In the genomic region with DNA sequence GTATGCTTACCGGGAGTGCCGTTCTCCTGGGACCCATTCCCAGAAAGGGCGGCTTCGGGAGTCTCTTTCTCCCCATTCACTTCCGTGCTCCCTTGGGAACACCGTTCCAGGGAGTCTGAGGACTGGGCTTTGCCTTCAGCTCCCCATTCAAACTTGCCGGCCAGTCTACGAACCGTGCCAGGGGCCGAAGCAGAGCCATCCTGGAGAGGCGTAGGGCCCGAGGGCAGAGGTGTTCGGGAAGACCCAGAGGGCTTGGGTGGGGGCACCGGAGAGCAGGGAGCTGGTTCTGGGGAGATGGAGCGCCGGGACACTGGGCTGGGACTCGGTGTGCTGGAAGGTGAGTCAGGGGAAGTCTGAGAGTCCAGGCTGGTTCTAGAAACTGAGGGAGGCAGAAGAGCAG, we compare ENCODE assay signal across 7 mouse cellular contexts. TPM values are rescaled to one million over a fixed set of nuclear protein-coding genes. Genes with fewer than 3 reads are reported as not detected.
DNase-seq lines count a peak whose midpoint lies in the region; ATAC-seq and TF ChIP-seq lines count a peak whose summit lies in the region.

No protein-coding gene starts in this region.

- WGBS in thymus, adult 2 months = 24% methylated on average over 17 of the region's 17 CpGs
- 5% methylated on average over 17 of the region's 17 CpGs for WGBS in liver, embryonic 15.5 days (ENCODE audit: insufficient replicate concordance)

- no peak for TF ChIP-seq POLR2A in thymus, adult 2 months (IDR thresholded peaks at IDR 0.05; ENCODE audit: control insufficient read depth, extremely low read depth, insufficient read depth, low read length, poor library complexity)

- peak; percentile 26 for ATAC-seq in granulocyte monocyte progenitor cell, adult 5-6 weeks (replicated peaks; ENCODE audit: poor library complexity, severe bottlenecking)
- no peak for ATAC-seq in liver, embryonic 15.5 days (ENCODE audit: insufficient read depth)

- no peak overlapping the region for H3K9ac ChIP-seq in liver, embryonic 15.5 days

- H3K36me3 ChIP-seq in thymus, adult 2 months (ENCODE audit: control insufficient read depth, insufficient read depth, low read length) = no peaks in the 10 kb centered on the region
- H3K36me3 ChIP-seq in liver, embryonic 15.5 days (replicated peaks) = no peaks in the 10 kb centered on the region

- H3K27me3 ChIP-seq in thymus, adult 2 months (ENCODE audit: control insufficient read depth, insufficient read depth, low read length) = no peaks in the 10 kb centered on the region
- H3K27me3 ChIP-seq in liver, embryonic 15.5 days = peaks cover 72% of the 10 kb centered on the region

- no peak overlapping the region for H3K27ac ChIP-seq in thymus, adult 2 months (ENCODE audit: control insufficient read depth, insufficient read depth, low read length)
- H3K27ac ChIP-seq in liver, embryonic 15.5 days (replicated peaks) = no peak overlapping the region

- 0 out of 2 replicates have a peak, but pooled peaks have one; percentile 15 for TF ChIP-seq CTCF in thymus, adult 2 months (IDR thresholded peaks at IDR 0.05; ENCODE audit: borderline replicate concordance, control insufficient read depth, extremely low read depth, insufficient read depth, low read length, poor library complexity)

- H3K4me2 ChIP-seq in liver, embryonic 15.5 days = peak overlapping the region; percentile 42

- H3K9me3 ChIP-seq in liver, embryonic 15.5 days (replicated peaks) = no peaks in the 10 kb centered on the region

- no peak for DNase-seq in thymus, adult 2 months
- no peak for DNase-seq in thymus, postnatal 14 days
- no peak for DNase-seq in embryo, embryonic 10 days (ENCODE audit: low spot score)
- no peak for DNase-seq in urinary bladder, adult 2 months (ENCODE audit: low spot score)
- DNase-seq in right cerebral cortex, postnatal 14 days = no peak

- H3K4me1 ChIP-seq in thymus, adult 2 months (replicated peaks; ENCODE audit: control insufficient read depth, insufficient read depth, low read length) = peaks cover 15% of the 10 kb centered on the region
- no peaks in the 10 kb centered on the region for H3K4me1 ChIP-seq in liver, embryonic 15.5 days (replicated peaks)

- H3K4me3 ChIP-seq in thymus, adult 2 months (ENCODE audit: control insufficient read depth, insufficient read depth, low read length) = peak overlapping the region; percentile 30; the same call in 1 of the 2 replicates
- peak overlapping the region; percentile 20; the same call in 1 of the 2 replicates for H3K4me3 ChIP-seq in liver, embryonic 15.5 days (replicated peaks)

RNA-seq across cellular contexts. Expression of a gene that starts 2.9 kb away (rescaled TPM):
- 8.5 and 14.9 TPM in 2 replicates for polyA plus RNA-seq in thymus, adult 2 months (2012; rRNA removed)
- 0.30 TPM in 1 of 2 replicates, not detected in the other for total RNA-seq in granulocyte monocyte progenitor cell, adult 5-6 weeks (2014; fragmentation: Nextera tagmentation)
- total RNA-seq in granulocyte monocyte progenitor cell, adult 5-6 weeks (2017) = 0.04 and 0.05 TPM in 2 replicates
- 1.4 and 1.8 TPM in 2 replicates for polyA plus RNA-seq in liver, embryonic 15.5 days (2015; fragmentation: Nextera tagmentation; extraction: Ambion mirVana)
- 7.9 and 10.6 TPM in 2 replicates for polyA plus RNA-seq in urinary bladder, adult 2 months (2012; rRNA removed)

RNA-seq across cellular contexts. Expression of a gene that starts 13.5 kb away (rescaled TPM):
- polyA plus RNA-seq in thymus, adult 2 months (2012; rRNA removed) = 27.1 and 27.6 TPM in 2 replicates
- 3.5 and 5.6 TPM in 2 replicates for total RNA-seq in granulocyte monocyte progenitor cell, adult 5-6 weeks (2014; fragmentation: Nextera tagmentation)
- total RNA-seq in granulocyte monocyte progenitor cell, adult 5-6 weeks (2017) = 0.47 and 1.1 TPM in 2 replicates
- polyA plus RNA-seq in liver, embryonic 15.5 days (2015; fragmentation: Nextera tagmentation; extraction: Ambion mirVana) = 0.44 and 0.46 TPM in 2 replicates
- polyA plus RNA-seq in urinary bladder, adult 2 months (2012; rRNA removed) = 27.3 and 32.4 TPM in 2 replicates

RNA-seq across cellular contexts. Expression of a gene that starts 20.6 kb away (rescaled TPM):
- 22.0 and 28.0 TPM in 2 replicates for polyA plus RNA-seq in thymus, adult 2 months (2012; rRNA removed)
- 87.2 and 120 TPM in 2 replicates for total RNA-seq in granulocyte monocyte progenitor cell, adult 5-6 weeks (2014; fragmentation: Nextera tagmentation)
- total RNA-seq in granulocyte monocyte progenitor cell, adult 5-6 weeks (2017) = 47.6 and 56.5 TPM in 2 replicates
- 21.7 and 22.4 TPM in 2 replicates for polyA plus RNA-seq in liver, embryonic 15.5 days (2015; fragmentation: Nextera tagmentation; extraction: Ambion mirVana)
- 31.8 and 39.0 TPM in 2 replicates for polyA plus RNA-seq in urinary bladder, adult 2 months (2012; rRNA removed)

RNA-seq across cellular contexts. Expression of a gene that starts 27.5 kb away (rescaled TPM):
- polyA plus RNA-seq in thymus, adult 2 months (2012; rRNA removed) = 0.24 TPM in 1 of 2 replicates, not detected in the other
- not detected in 2 replicates for total RNA-seq in granulocyte monocyte progenitor cell, adult 5-6 weeks (2014; fragmentation: Nextera tagmentation)
- total RNA-seq in granulocyte monocyte progenitor cell, adult 5-6 weeks (2017) = not detected in 2 replicates
- polyA plus RNA-seq in liver, embryonic 15.5 days (2015; fragmentation: Nextera tagmentation; extraction: Ambion mirVana) = not detected in 2 replicates
- not detected in 2 replicates for polyA plus RNA-seq in urinary bladder, adult 2 months (2012; rRNA removed)

RNA-seq across cellular contexts. Expression of a gene that starts 53.0 kb away (rescaled TPM):
- polyA plus RNA-seq in thymus, adult 2 months (2012; rRNA removed) = 869 and 1,133 TPM in 2 replicates
- 5,141 and 5,287 TPM in 2 replicates for total RNA-seq in granulocyte monocyte progenitor cell, adult 5-6 weeks (2014; fragmentation: Nextera tagmentation)
- total RNA-seq in granulocyte monocyte progenitor cell, adult 5-6 weeks (2017) = 5,847 and 6,613 TPM in 2 replicates
- polyA plus RNA-seq in liver, embryonic 15.5 days (2015; fragmentation: Nextera tagmentation; extraction: Ambion mirVana) = 434 and 517 TPM in 2 replicates
- polyA plus RNA-seq in urinary bladder, adult 2 months (2012; rRNA removed) = 3,701 and 3,960 TPM in 2 replicates

Comparison
In these comparisons a context has a peak if more than half of its experiments do, and no peak if none do; other contexts are left out.
1. RNA of a gene that starts 13.5 kb away (polyA plus RNA-seq): 27.3 to 32.4 TPM in urinary bladder, adult 2 months and 27.1 to 27.6 TPM in thymus, adult 2 months; 0.44 to 0.46 TPM in liver, embryonic 15.5 days; every median in the first group is over 10 times any median in the second.